Mouse (Mus musculus): Measurements from ENCODE around the gene Fbxl17.

DNA sequence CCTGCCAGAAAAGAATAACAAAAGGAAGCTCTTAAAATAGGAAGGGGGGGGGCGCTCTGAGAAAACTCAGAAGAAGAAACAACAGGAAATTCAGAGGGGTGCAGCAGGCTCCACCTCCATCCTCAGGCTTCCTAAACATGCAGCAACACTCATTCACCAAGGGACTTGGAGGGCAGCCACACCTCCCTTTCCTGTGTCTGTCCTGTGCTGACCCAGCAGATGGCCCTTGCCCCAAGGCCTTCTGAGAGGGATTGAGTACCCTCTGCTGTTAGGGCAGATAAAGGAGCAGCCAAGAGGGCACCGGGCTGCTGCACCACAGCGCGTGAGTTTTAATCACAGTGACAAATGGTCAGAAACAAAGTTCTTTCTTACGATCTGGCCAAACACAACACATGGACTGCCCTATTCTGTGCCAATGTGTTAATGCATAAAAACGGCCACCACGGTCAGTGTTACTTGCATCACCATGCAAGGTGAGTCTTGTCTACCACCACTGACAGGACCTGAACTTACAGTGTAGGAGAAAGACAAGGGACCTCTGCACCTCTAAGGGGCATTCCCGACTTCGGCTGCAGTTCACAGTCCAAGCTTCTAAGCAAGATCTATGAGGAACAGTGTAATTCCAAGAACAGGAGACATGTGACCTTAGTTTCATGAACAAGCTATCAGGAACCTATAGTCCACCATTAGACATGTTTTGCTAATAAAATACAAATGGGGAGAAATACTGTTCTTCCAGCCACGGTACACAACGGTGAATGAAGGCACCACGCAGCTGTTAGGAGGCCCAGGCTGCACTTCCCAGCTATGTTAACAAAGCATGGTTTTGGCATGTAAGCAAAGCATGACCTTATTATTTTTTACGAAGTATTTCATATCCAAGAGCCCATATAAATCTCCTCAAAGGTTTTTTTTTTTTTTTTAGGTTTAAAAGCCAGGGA lies 96.8 kb downstream of the Fbxl17 start:
- TF ChIP-seq POLR2A (IDR thresholded peaks at IDR 0.05; ENCODE audit: control insufficient read depth in 1 of 2, insufficient read depth in 1 of 2, low read depth in 1 of 2, low read length in 2 of 2, poor library complexity in 1 of 2) (no peak), RAD21 (IDR thresholded peaks at IDR 0.05; ENCODE audit: low read depth, low read length) (no peak), CTCF (IDR thresholded peaks at IDR 0.05 in 2 of 3, conservative IDR thresholded peaks at IDR 0.05 in 1 of 3; ENCODE audit: control insufficient read depth in 1 of 3, insufficient read depth in 1 of 3, low read depth in 2 of 3, low read length in 3 of 3, poor library complexity in 1 of 3, severe bottlenecking in 1 of 3) (no peak), MAFK (IDR thresholded peaks at IDR 0.05; ENCODE audit: borderline replicate concordance, low read depth, low read length) (no peak), EP300 (IDR thresholded peaks at IDR 0.05; ENCODE audit: low read depth in 1 of 2, low read length in 2 of 2) (no peak)

All from MEL (cell line).